Mouse (Mus musculus) liver, embryonic 14.5 days (tissue): ENCODE data around the gene Smyd5.

ENCODE experiments used
- CTCF ChIP-seq: IDR thresholded peaks from 2 replicates; pipeline ENCODE4 v1.5.1; 2016; ENCODE audit warnings: antibody characterized with exemption, low read depth, control low read depth
- EP300 ChIP-seq: IDR thresholded peaks from 2 replicates; pipeline ENCODE4 v1.6.1; 2016; ENCODE audit warnings: antibody characterized with exemption, low read depth

DNA sequence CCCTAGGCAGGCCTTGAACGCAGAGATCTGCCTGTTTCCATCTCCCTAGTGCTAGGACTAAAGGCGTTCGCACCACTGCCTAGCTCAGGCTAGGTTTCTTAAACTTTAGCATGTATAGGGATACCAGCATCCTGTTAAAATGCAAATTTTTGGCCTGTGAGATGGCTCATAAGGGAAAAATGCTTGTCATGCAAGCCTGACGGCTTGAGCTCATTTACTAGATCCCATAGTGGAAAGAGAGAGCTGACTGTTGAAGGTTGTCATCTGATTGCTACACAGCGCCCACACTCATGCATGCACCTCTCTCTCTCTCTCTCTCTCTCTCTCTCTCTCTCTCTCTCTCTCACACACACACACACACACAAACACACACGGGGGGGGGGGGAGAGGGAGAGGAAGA is 4.8 kb downstream of the Smyd5 start:
- TF ChIP-seq CTCF = no peak
- TF ChIP-seq EP300 = no peak
